Mouse (Mus musculus) cerebellum, adult 8-10 months (tissue): ENCODE results near the gene Apod.
"Not testable (repeated sequence)": the region's sequence is repeated elsewhere in the genome, so short reads cannot be mapped to it uniquely, and the experiment has no call there.

Source experiments
- DNase-seq: peaks from one replicate; pipeline ENCODE4 v3.0.0; 2022

Gene Apod

GRCm38 (mm10) chr16:31319723-31320122 lies 5.1 kb upstream of the Apod start:
- DNase-seq, result not testable (repeated sequence)

- no peak for DNase-seq
Measured at GRCm38 (mm10) chr16:31319316-31319715, 4.7 kb upstream of the Apod start.

- no peak for DNase-seq
Measured at GRCm38 (mm10) chr16:31318418-31318817, 3.8 kb upstream of the Apod start.

- not testable (repeated sequence) for DNase-seq
Measured at GRCm38 (mm10) chr16:31316246-31317143, 1.9 kb upstream of the Apod start.

GRCm38 (mm10) chr16:31315294-31315693 lies 686 bp upstream of the Apod start:
- no peak for DNase-seq

- no peak for DNase-seq
Measured at GRCm38 (mm10) chr16:31313611-31314010, 997 bp downstream of the Apod start.

- DNase-seq, result no peak
Measured at GRCm38 (mm10) chr16:31312296-31312695, 2.3 kb downstream of the Apod start.

GRCm38 (mm10) chr16:31305199-31305919 lies 9.2 kb downstream of the Apod start:
- no peak for DNase-seq

- DNase-seq, result no peak
Measured at GRCm38 (mm10) chr16:31303276-31303675, 11.3 kb downstream of the Apod start.

- DNase-seq, result no peak
Measured at GRCm38 (mm10) chr16:31300883-31301532, 13.6 kb downstream of the Apod start.

- no peak for DNase-seq
Measured at GRCm38 (mm10) chr16:31300467-31300866, 14.1 kb downstream of the Apod start.

GRCm38 (mm10) chr16:31299960-31300353 lies 14.7 kb downstream of the Apod start:
- no peak for DNase-seq

GRCm38 (mm10) chr16:31299164-31299959 lies 15.2 kb downstream of the Apod start:
- DNase-seq, result no peak

- DNase-seq, result no peak
Measured at GRCm38 (mm10) chr16:31297113-31297512, 17.5 kb downstream of the Apod start.

- no peak for DNase-seq
Measured at GRCm38 (mm10) chr16:31293761-31294160, 20.8 kb downstream of the Apod start.

- DNase-seq, result no peak
Measured at GRCm38 (mm10) chr16:31290751-31291365, 23.8 kb downstream of the Apod start.

- DNase-seq, result no peak
Measured at GRCm38 (mm10) chr16:31290281-31290680, 24.3 kb downstream of the Apod start.

GRCm38 (mm10) chr16:31287712-31288111 lies 26.9 kb downstream of the Apod start:
- no peak for DNase-seq

- DNase-seq, result no peak
Measured at GRCm38 (mm10) chr16:31286801-31287488, 27.7 kb downstream of the Apod start.

- DNase-seq, result no peak
Measured at GRCm38 (mm10) chr16:31281981-31282380, 32.6 kb downstream of the Apod start.

GRCm38 (mm10) chr16:31280176-31280575 lies 34.4 kb downstream of the Apod start:
- DNase-seq, result no peak

GRCm38 (mm10) chr16:31278581-31278980 lies 36.0 kb downstream of the Apod start:
- no peak for DNase-seq
